Mouse (Mus musculus) heart, postnatal 0 days (tissue): ENCODE measurements at regions not wholly inside any gene's neighbourhood (a gene's known extent, or its start where the extent isn't known, plus 50 kb on each side); places are given as distances from the start of the nearest gene placed in this dataset.

Source experiments
- CTCF ChIP-seq: IDR thresholded peaks from 2 replicates; pipeline ENCODE4 v1.5.1; 2016; ENCODE audit warnings: antibody characterized with exemption, control low read depth, low read depth
- EP300 ChIP-seq: IDR thresholded peaks from 2 replicates; pipeline ENCODE4 v1.6.1; 2016; ENCODE audit warnings: antibody characterized with exemption, low read depth

DNA sequence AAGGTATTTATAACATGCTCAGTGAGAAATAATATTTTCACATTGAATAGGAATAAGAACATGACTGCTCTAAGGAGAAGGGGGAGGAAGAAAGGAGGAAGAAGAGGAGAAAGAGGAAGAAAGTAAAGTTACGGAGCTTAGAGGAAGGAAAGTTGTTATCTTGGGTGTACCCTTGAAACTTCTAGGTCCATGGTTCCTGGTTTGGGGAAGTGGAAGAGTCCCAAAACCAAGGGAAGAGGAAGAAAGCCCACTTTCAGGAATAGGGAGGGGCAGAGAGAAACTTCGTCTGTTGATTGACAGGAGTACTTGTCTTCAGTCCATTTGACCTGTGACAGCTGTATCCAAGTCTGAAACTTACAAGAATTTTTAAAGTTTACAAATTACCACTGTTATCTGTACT is 134.6 kb upstream of the Ednrb start:
- TF ChIP-seq EP300: no peak
- TF ChIP-seq CTCF: no peak
